Mouse (Mus musculus): ENCODE data around the gene Cisd2. TPM values are rescaled to one million over a fixed set of nuclear protein-coding genes. Genes with fewer than 3 reads are reported as not detected.

Gene Cisd2
- polyA plus RNA-seq (2015; fragmentation: Nextera tagmentation; extraction: Ambion mirVana) = 41.6 and 44.3 TPM in 2 replicates

DNA sequence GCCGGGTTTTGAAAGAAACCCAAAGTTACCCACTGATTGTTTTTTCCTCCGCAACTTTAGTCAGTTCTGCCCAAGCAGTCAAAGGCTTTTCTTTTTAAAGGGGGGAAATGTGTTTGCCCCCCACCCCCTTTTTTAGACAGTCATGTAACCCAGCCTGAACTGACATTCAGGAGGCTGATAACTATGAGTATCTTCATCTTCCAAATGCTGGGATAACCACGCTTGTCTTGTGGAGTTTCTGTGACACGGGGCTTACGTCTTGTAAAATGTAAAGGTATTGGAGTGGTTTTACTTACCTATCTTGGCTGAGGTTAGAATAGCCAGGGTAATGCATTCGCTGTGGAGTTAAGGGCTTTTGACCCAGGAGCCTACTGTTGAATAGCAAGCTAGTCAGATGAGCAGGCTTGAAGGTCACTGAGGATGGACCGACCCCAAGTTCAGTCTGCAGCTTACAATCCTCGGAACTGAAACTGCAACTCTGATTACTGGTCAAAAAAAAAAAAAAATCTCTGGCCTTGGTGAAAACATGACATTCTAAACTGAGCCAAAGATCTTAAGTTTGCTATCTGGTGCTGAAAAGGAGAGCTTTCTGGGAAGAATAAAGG, at the start of gene Cisd2:
Cisd2 (minus strand) TSS at position 318 of the 605 bp plus-strand sequence.
- under 1% methylated on average over 8 of the region's 8 CpGs for WGBS
- ATAC-seq = peak; percentile 19; the same call in 1 of the 2 replicates

DNA sequence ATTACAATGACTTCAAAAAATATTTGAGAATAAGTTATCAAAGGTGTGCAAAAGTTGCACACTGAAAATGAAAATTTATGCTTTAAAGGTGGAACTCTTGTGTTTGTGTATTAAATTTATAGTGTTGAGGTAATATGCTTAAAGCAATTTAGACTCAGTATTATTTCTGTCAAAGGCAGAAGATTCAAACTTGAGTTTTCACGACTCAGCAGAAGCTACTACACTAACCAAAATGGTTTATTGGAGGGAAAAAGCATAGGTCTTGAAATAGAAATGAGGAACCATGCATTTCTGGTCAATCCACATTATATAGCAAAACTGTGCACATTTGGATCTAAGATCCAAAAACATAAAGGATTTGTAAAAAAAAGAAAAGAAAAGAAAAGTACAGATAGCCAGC, 47.1 kb upstream of the Cisd2 start:
- Histone ChIP-seq H3K36me3 (ENCODE audit: control insufficient read depth, insufficient read depth) (peaks cover 5% of the 10 kb centered on the region; the same call in 1 of the 2 replicates), H3K4me3 (ENCODE audit: low read depth, low read length) (no peak overlapping the region), H3K27me3 (replicated peaks; ENCODE audit: control insufficient read depth, insufficient read depth, low read length) (no peaks in the 10 kb centered on the region), H3K27ac (ENCODE audit: low read depth, low read length) (no peak overlapping the region), H3K4me2 (replicated peaks; ENCODE audit: low read depth) (no peak overlapping the region), H3K4me1 (replicated peaks; ENCODE audit: control insufficient read depth, insufficient read depth, low read length) (no peaks in the 10 kb centered on the region), H3K9ac (ENCODE audit: low read depth, low read length) (no peak overlapping the region), H3K9me3 (ENCODE audit: control insufficient read depth) (no peaks in the 10 kb centered on the region)
- TF ChIP-seq CTCF (IDR thresholded peaks at IDR 0.05; ENCODE audit: low read depth) = no peak
- ATAC-seq = no peak
- 67% methylated on average over 1 of the region's 1 CpGs for whole genome bisulfite sequencing

More for the DNA sequence above, at the start of gene Cisd2:
- H3K27me3 ChIP-seq (replicated peaks; ENCODE audit: control insufficient read depth, insufficient read depth, low read length) = no peaks in the 10 kb centered on the region
- H3K9me3 ChIP-seq (ENCODE audit: control insufficient read depth) = no peaks in the 10 kb centered on the region
- H3K4me1 ChIP-seq (replicated peaks; ENCODE audit: control insufficient read depth, insufficient read depth, low read length) = no peaks in the 10 kb centered on the region
- H3K4me2 ChIP-seq (replicated peaks; ENCODE audit: low read depth) = peak within 1 kb of the TSS; percentile 80
- H3K4me3 ChIP-seq (ENCODE audit: low read depth, low read length) = peak within 1 kb of the TSS; percentile 86
- TF ChIP-seq CTCF (IDR thresholded peaks at IDR 0.05; ENCODE audit: low read depth) = no peak
- 0 out of 2 replicates have a peak, but pooled peaks cover 3% of the 10 kb centered on the region for H3K36me3 ChIP-seq (ENCODE audit: control insufficient read depth, insufficient read depth)
- peak within 1 kb of the TSS; percentile 94 for H3K27ac ChIP-seq (ENCODE audit: low read depth, low read length)
- H3K9ac ChIP-seq (ENCODE audit: low read depth, low read length) = peak within 1 kb of the TSS; percentile 73

DNA sequence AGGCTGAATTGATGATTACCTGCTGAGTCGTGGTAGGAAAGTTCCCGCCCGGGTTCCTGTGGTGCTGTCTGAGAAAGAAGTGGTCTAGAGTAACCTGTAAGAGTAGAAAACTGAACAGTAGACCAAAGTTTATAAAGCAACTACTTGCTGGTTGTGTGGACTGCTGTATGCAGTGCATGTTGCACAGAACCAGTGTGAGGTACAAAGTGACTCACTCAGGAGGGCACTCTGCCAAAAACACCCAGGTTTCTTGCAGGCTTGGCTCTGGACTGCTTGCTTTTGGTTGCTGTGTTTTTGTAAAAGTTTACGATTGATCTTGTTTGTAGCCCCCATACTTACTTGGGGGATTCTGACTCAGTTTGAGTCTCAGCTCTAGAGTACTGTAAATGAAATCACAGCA, 46.2 kb upstream of the Cisd2 start:
- Histone ChIP-seq H3K4me2 (replicated peaks; ENCODE audit: low read depth) (no peak overlapping the region), H3K4me1 (replicated peaks; ENCODE audit: control insufficient read depth, insufficient read depth, low read length) (no peaks in the 10 kb centered on the region), H3K9ac (ENCODE audit: low read depth, low read length) (no peak overlapping the region; the same call in 1 of the 2 replicates), H3K27ac (ENCODE audit: low read depth, low read length) (no peak overlapping the region), H3K27me3 (replicated peaks; ENCODE audit: control insufficient read depth, insufficient read depth, low read length) (no peaks in the 10 kb centered on the region), H3K9me3 (ENCODE audit: control insufficient read depth) (no peaks in the 10 kb centered on the region), H3K4me3 (ENCODE audit: low read depth, low read length) (no peak overlapping the region), H3K36me3 (ENCODE audit: control insufficient read depth, insufficient read depth) (peaks cover 5% of the 10 kb centered on the region; the same call in 1 of the 2 replicates)
- 42% methylated on average over 4 of the region's 4 CpGs for WGBS
- TF ChIP-seq CTCF (IDR thresholded peaks at IDR 0.05; ENCODE audit: low read depth) = no peak
- ATAC-seq = peak; percentile 7; the same call in 1 of the 2 replicates

DNA sequence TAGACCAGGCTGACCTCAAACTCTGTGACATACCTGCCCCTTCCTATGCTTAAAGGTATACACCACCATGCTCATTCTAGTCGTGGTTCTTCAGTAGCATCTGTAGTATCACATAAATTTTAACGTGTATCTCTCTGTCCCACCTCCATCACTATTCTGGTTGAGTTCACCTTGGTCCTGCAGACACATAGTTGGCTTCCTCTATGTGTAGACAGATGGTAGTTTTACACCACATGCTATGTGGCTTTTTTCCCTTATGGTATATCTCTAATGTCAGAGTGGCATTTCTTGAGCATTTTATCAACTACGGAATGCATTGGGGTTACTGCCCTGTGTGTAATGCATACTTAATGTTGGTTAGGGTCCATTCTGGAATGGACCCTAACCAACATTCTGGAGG, 45.4 kb upstream of the Cisd2 start:
- Histone ChIP-seq H3K36me3 (ENCODE audit: control insufficient read depth, insufficient read depth) (peaks cover 5% of the 10 kb centered on the region; the same call in 1 of the 2 replicates), H3K4me1 (replicated peaks; ENCODE audit: control insufficient read depth, insufficient read depth, low read length) (no peaks in the 10 kb centered on the region), H3K27me3 (replicated peaks; ENCODE audit: control insufficient read depth, insufficient read depth, low read length) (no peaks in the 10 kb centered on the region), H3K27ac (ENCODE audit: low read depth, low read length) (no peak overlapping the region), H3K4me3 (ENCODE audit: low read depth, low read length) (no peak overlapping the region), H3K9ac (ENCODE audit: low read depth, low read length) (no peak overlapping the region), H3K4me2 (replicated peaks; ENCODE audit: low read depth) (no peak overlapping the region), H3K9me3 (ENCODE audit: control insufficient read depth) (no peaks in the 10 kb centered on the region)
- TF ChIP-seq CTCF (IDR thresholded peaks at IDR 0.05; ENCODE audit: low read depth) = no peak
- WGBS = 53% methylated on average over 3 of the region's 3 CpGs
- ATAC-seq = no peak

DNA sequence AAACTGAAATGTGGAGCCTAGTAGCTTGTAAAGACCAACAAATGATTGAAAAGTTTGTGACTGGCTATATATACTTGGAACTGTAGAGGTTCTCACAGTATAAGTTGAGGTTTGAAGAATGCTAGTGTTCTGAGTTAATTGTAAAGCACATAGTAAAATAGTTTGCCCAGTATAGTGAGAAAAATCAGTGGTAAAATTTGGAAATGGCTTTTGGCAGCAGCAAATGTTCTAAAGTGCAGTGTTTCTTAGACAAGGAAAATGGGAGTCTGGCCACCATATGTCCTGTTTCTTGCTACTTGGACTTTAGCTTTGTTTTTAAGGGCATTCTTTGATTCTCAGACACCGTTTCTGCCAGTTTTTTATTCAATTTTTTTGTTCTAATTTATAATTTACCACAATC, 44.7 kb upstream of the Cisd2 start:
- 87% methylated on average over 1 of the region's 1 CpGs for WGBS
- Histone ChIP-seq H3K4me1 (replicated peaks; ENCODE audit: control insufficient read depth, insufficient read depth, low read length) (no peaks in the 10 kb centered on the region), H3K36me3 (ENCODE audit: control insufficient read depth, insufficient read depth) (peaks cover 11% of the 10 kb centered on the region; the same call in 1 of the 2 replicates), H3K27ac (ENCODE audit: low read depth, low read length) (no peak overlapping the region), H3K9me3 (ENCODE audit: control insufficient read depth) (no peaks in the 10 kb centered on the region), H3K4me2 (replicated peaks; ENCODE audit: low read depth) (no peak overlapping the region), H3K27me3 (replicated peaks; ENCODE audit: control insufficient read depth, insufficient read depth, low read length) (no peaks in the 10 kb centered on the region), H3K4me3 (ENCODE audit: low read depth, low read length) (no peak overlapping the region), H3K9ac (ENCODE audit: low read depth, low read length) (no peak overlapping the region)
- no peak for ATAC-seq
- no peak for TF ChIP-seq CTCF (IDR thresholded peaks at IDR 0.05; ENCODE audit: low read depth)

DNA sequence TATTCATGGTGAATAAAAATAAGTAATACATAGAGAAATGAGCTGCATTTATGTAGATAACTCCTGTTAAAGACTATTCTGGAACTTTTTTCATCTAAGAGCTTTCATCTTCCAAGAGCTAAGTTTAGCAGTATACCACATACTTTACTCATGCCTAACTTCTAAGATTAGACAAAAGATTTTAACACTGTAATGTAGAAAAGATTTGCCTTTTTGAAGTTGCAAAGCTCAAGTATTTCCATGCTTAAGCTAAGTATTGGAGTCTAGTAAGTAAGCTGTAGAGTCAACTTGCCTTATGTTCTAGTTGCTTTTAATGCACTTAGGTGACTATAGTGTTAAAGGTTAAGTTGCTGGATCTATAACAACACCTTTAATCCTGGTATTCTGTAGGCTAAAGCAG, 35.3 kb upstream of the Cisd2 start:
- Histone ChIP-seq H3K27ac (ENCODE audit: low read depth, low read length) (no peak overlapping the region), H3K27me3 (replicated peaks; ENCODE audit: control insufficient read depth, insufficient read depth, low read length) (no peaks in the 10 kb centered on the region), H3K4me1 (replicated peaks; ENCODE audit: control insufficient read depth, insufficient read depth, low read length) (no peaks in the 10 kb centered on the region), H3K36me3 (ENCODE audit: control insufficient read depth, insufficient read depth) (peaks cover 42% of the 10 kb centered on the region), H3K4me3 (ENCODE audit: low read depth, low read length) (no peak overlapping the region), H3K9me3 (ENCODE audit: control insufficient read depth) (no peaks in the 10 kb centered on the region), H3K4me2 (replicated peaks; ENCODE audit: low read depth) (no peak overlapping the region), H3K9ac (ENCODE audit: low read depth, low read length) (no peak overlapping the region)
- no peak for ATAC-seq
- no peak for TF ChIP-seq CTCF (IDR thresholded peaks at IDR 0.05; ENCODE audit: low read depth)
